Mouse (Mus musculus) MEL (cell line): ENCODE measurements around the gene Ccdc102a.

Experiments
- CTCF ChIP-seq, 3 experiments: IDR thresholded peaks in 2 of 3; conservative IDR thresholded peaks in 1 of 3; 2 replicates each; pipeline ENCODE4 v1.5.1; 2011 to 2012; ENCODE audit warnings: low read length in 3 of 3, low read depth in 2 of 3, mild to moderate bottlenecking in 2 of 3, improper control_type of control experiment in 1 of 3, inconsistent platforms in 1 of 3, mixed read lengths in 1 of 3, moderate library complexity in 1 of 3; ENCODE audit not compliant: control insufficient read depth in 1 of 3, insufficient read depth in 1 of 3, poor library complexity in 1 of 3, severe bottlenecking in 1 of 3
- POLR2AphosphoS2 ChIP-seq: IDR thresholded peaks from 2 replicates; pipeline ENCODE4 v1.6.1; 2011; ENCODE audit warnings: low read length, improper control_type of control experiment

- no peak for TF ChIP-seq CTCF (IDR thresholded peaks at IDR 0.05 in 2 of 3, conservative IDR thresholded peaks at IDR 0.05 in 1 of 3; ENCODE audit: control insufficient read depth in 1 of 3, insufficient read depth in 1 of 3, low read depth in 2 of 3, low read length in 3 of 3, poor library complexity in 1 of 3, severe bottlenecking in 1 of 3)
- no peak for TF ChIP-seq POLR2AphosphoS2
Measured at GRCm38 (mm10) chr8:94875096-94875870, 42.6 kb downstream of the Ccdc102a start.
